Mouse (Mus musculus) ES-E14 (cell line): ENCODE results near the gene Ppm1h. TPM values are rescaled to one million over a fixed set of nuclear protein-coding genes. Genes with fewer than 3 reads are reported as not detected.

Experiments used
- DNase-seq: peaks from one replicate; pipeline ENCODE4 v3.0.0-alpha.2; 2013; ENCODE audit warnings: low read depth, low spot score
- H3K27ac ChIP-seq: 2 replicates; pipeline ENCODE4 v1.5.1; 2012; ENCODE audit warnings: low read depth, mild to moderate bottlenecking, low read length, moderate library complexity, mixed read lengths; ENCODE audit not compliant: poor library complexity, insufficient read depth, severe bottlenecking
- H3K36me3 ChIP-seq: 2 replicates; pipeline ENCODE4 v1.6.1; 2012; ENCODE audit warnings: mild to moderate bottlenecking, low read length, moderate library complexity, mixed read lengths; ENCODE audit not compliant: control insufficient read depth, poor library complexity, insufficient read depth, severe bottlenecking
- H3K4me1 ChIP-seq, 2 experiments: fragments of 150-350 bp in 1 of 2; sonication (generic) in 1 of 2; 2 replicates each; pipeline ENCODE4 v1.6.1; 2012; ENCODE audit warnings: low read length in 2 of 2, mild to moderate bottlenecking in 1 of 2, mixed read lengths in 1 of 2; ENCODE audit not compliant: control insufficient read depth in 2 of 2, insufficient read depth in 2 of 2, poor library complexity in 1 of 2
- H3K4me3 ChIP-seq, 2 experiments: fragments of 150-350 bp in 1 of 2; sonication (generic) in 1 of 2; 2 replicates each; pipeline ENCODE4 v1.5.1; 2012; ENCODE audit warnings: low read length in 2 of 2, low read depth in 1 of 2, mild to moderate bottlenecking in 1 of 2, mixed read lengths in 1 of 2; ENCODE audit not compliant: insufficient read depth in 1 of 2, poor library complexity in 1 of 2, severe bottlenecking in 1 of 2
- H3K9ac ChIP-seq: 2 replicates; pipeline ENCODE4 v1.6.1; 2012; ENCODE audit warnings: low read depth, mild to moderate bottlenecking, low read length, mixed read lengths; ENCODE audit not compliant: poor library complexity, insufficient read depth, severe bottlenecking
- H3K9me3 ChIP-seq: fragments of 150-350 bp; sonication (generic); 2 replicates; pipeline ENCODE4 v1.6.1; 2012; ENCODE audit warnings: low read depth, mild to moderate bottlenecking, low read length; ENCODE audit not compliant: control insufficient read depth, insufficient read depth
- CHD2 ChIP-seq: IDR thresholded peaks from 2 replicates; pipeline ENCODE4 v1.6.1; 2014; ENCODE audit warnings: mild to moderate bottlenecking, low read depth, low read length, inconsistent platforms
- HCFC1 ChIP-seq: IDR thresholded peaks from 2 replicates; pipeline ENCODE4 v1.6.1; 2012; ENCODE audit warnings: low read length, inconsistent platforms, borderline replicate concordance; ENCODE audit not compliant: insufficient read depth
- MAFK ChIP-seq: IDR thresholded peaks from 2 replicates; pipeline ENCODE4 v1.6.1; 2014; ENCODE audit warnings: mild to moderate bottlenecking, low read depth, low read length, inconsistent platforms; ENCODE audit not compliant: insufficient read depth
- ZC3H11A ChIP-seq: IDR thresholded peaks from 2 replicates; pipeline ENCODE4 v1.6.1; 2012; ENCODE audit warnings: low read depth, mild to moderate bottlenecking, inconsistent platforms, low read length, borderline replicate concordance
- ZNF384 ChIP-seq: IDR thresholded peaks from 2 replicates; pipeline ENCODE4 v1.6.1; 2012; ENCODE audit warnings: low read depth, low read length, inconsistent platforms
- in situ Hi-C, 2 experiments: fragments of 600-800 bp; cut with MboI; formaldehyde crosslinking; loops; one replicate each; pipeline ENCODE4 v1.15.1; 2025; ENCODE audit warnings: low sequenced_read_pairs in 2 of 2, inconsistent platforms in 1 of 2; ENCODE audit not compliant: unreplicated experiment in 2 of 2
- total RNA-seq: library from RNA; depleted of rRNA; stranded (reverse); fragments of 300-350 nt; gene quantifications from 2 replicates; pipeline ENCODE4 v1.2.3, GENCODE M21; 2012

Gene Ppm1h
- total RNA-seq, 1 experiment, result 4.5 TPM

GRCm38 (mm10) chr10:122797955-122798354, 119.4 kb downstream of the Ppm1h start:
- no peak overlapping the region for H3K9ac ChIP-seq
- TF ChIP-seq HCFC1 (no peak), CHD2 (no peak), MAFK (no peak), ZNF384 (no peak), ZC3H11A (peak; percentile 31; the same call in 1 of the 2 replicates)
- no peak overlapping the region for H3K27ac ChIP-seq
- no peaks in the 10 kb centered on the region for H3K9me3 ChIP-seq
- peaks cover 0 to 13% of the 10 kb centered on the region in 2 experiments; a peak in 1 of 4 replicates for H3K4me1 ChIP-seq
- in situ Hi-C loops, result no loop called here
- no peak overlapping the region for H3K4me3 ChIP-seq
- no peak for DNase-seq
- H3K36me3 ChIP-seq, result no peaks in the 10 kb centered on the region

- Histone ChIP-seq H3K36me3 (no peaks in the 10 kb centered on the region), H3K27ac (no peak overlapping the region), H3K9ac (no peak overlapping the region), H3K4me1 (peaks cover 0 to 14% of the 10 kb centered on the region in 2 experiments; a peak in 2 of 4 replicates), H3K9me3 (no peaks in the 10 kb centered on the region), H3K4me3 (no peak overlapping the region)
- in situ Hi-C loops, result loop anchor here (5.0 to 25.0 kb wide), 4 partner anchors 212 to 312 kb away; no protein-coding TSS in a partner anchor
- TF ChIP-seq CHD2 (no peak), HCFC1 (no peak), ZNF384 (no peak), MAFK (no peak), ZC3H11A (no peak)
- DNase-seq, result no peak
Observed at GRCm38 (mm10) chr10:122800003-122800731, 121.6 kb downstream of the Ppm1h start.

DNA sequence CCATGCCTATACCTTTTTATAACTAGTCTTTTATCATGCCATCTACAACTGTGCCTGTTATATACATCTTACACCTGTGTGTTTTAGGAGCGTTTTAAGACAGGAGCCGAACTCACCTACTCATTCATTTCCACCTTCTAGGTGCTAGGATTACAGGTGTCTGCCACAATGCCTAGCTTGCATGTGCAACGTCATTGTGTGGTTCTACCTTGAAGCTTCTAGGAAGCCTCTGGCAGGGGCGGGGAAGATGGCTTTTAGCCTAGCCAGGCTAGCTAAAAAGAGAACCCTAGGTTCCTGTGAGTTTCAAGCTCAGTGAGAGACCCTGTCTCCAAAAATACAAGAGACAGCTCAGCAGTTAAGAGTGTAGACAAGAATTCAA, 122.2 kb downstream of the Ppm1h start:
- Histone ChIP-seq H3K36me3 (no peaks in the 10 kb centered on the region), H3K4me3 (no peak overlapping the region), H3K9ac (no peak overlapping the region), H3K27ac (no peak overlapping the region), H3K4me1 (peaks cover 0 to 14% of the 10 kb centered on the region in 2 experiments; a peak in 2 of 4 replicates), H3K9me3 (no peaks in the 10 kb centered on the region)
- in situ Hi-C loops, result loop anchor here (5.0 to 25.0 kb wide), 4 partner anchors 212 to 312 kb away; no protein-coding TSS in a partner anchor
- DNase-seq, result no peak
- TF ChIP-seq CHD2, result no peak
- TF ChIP-seq ZNF384, result no peak
- no peak for TF ChIP-seq HCFC1
- TF ChIP-seq ZC3H11A, result no peak
- no peak for TF ChIP-seq MAFK

DNA sequence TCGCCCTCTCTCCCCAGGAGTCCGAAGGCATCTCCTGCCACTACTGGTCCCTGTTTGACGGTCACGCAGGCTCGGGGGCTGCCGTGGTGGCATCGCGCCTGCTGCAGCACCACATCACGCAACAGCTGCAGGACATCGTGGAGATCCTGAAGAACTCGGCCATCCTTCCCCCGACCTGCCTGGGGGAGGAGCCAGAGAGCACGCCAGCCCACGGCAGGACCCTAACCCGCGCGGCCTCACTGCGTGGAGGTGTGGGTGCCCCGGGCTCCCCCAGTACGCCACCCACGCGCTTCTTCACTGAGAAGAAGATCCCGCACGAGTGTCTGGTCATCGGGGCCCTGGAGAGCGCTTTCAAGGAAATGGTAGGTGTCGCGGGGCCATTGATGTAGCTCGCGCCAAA, 123.7 kb downstream of the Ppm1h start:
- no peak for DNase-seq
- peak overlapping the region; percentile 50; the same call in 1 of the 2 replicates for H3K9ac ChIP-seq
- in situ Hi-C loops, result loop anchor here (5.0 to 25.0 kb wide), 4 partner anchors 210 to 310 kb away; no protein-coding TSS in a partner anchor
- no peaks in the 10 kb centered on the region for H3K36me3 ChIP-seq
- peaks cover 0 to 18% of the 10 kb centered on the region in 2 experiments; a peak in 2 of 4 replicates for H3K4me1 ChIP-seq
- no peaks in the 10 kb centered on the region for H3K9me3 ChIP-seq
- TF ChIP-seq ZNF384, result no peak
- TF ChIP-seq MAFK, result no peak
- TF ChIP-seq HCFC1, result no peak
- no peak for TF ChIP-seq CHD2
- no peak for TF ChIP-seq ZC3H11A
- H3K27ac ChIP-seq, result no peak overlapping the region
- H3K4me3 ChIP-seq, result peak overlapping the region; percentile 44 to 53; a peak in 3 of 4 replicates
